Mouse (Mus musculus): ENCODE results near the gene Anp32a. TPM values are rescaled to one million over a fixed set of nuclear protein-coding genes. Genes with fewer than 3 reads are reported as not detected.

Anp32a gene
- total RNA-seq, 2 experiments from 2014 or later = 62.8 to 88.2 TPM

GRCm38 (mm10) chr9:62373222-62374123 is 32.4 kb downstream of the Anp32a start:
- Histone ChIP-seq H3K4me3 (no peak overlapping the region), H3K27ac (peak overlapping the region; percentile 70)
- peak; percentile 86 for DNase-seq
- TF ChIP-seq CTCF (IDR thresholded peaks at IDR 0.05) = no peak; the same call in 1 of the 2 replicates
- intact Hi-C loops (cut with DNase I) = loop anchor here (1.0 to 10.0 kb wide), 3 partner anchors 33 to 181 kb away; partner anchors contain the start of gene Anp32a

- intact Hi-C loops (cut with DNase I) = loop anchor here (10.0 kb wide), 1 partner anchor 181 kb away; no protein-coding TSS in a partner anchor
Measured at GRCm38 (mm10) chr9:62374276-62374675, 33.2 kb downstream of the Anp32a start.

GRCm38 (mm10) chr9:62377897-62378296 is 36.8 kb downstream of the Anp32a start:
- intact Hi-C loops (cut with DNase I) = loop anchor here (10.0 kb wide), 1 partner anchor 177 kb away; no protein-coding TSS in a partner anchor
- no peak overlapping the region for H3K27ac ChIP-seq
- no peak for TF ChIP-seq CTCF (IDR thresholded peaks at IDR 0.05)
- no peak for DNase-seq
- H3K4me3 ChIP-seq = no peak overlapping the region

More at GRCm38 (mm10) chr9:62374276-62374675, 33.2 kb downstream of the Anp32a start:
- H3K4me3 ChIP-seq = peak overlapping the region; percentile 38
- DNase-seq = no peak
- no peak for TF ChIP-seq CTCF (IDR thresholded peaks at IDR 0.05)
- peak overlapping the region; percentile 55 for H3K27ac ChIP-seq

GRCm38 (mm10) chr9:62380351-62380750 is 39.3 kb downstream of the Anp32a start:
- no peak overlapping the region; the same call in 1 of the 2 replicates for H3K27ac ChIP-seq
- no peak for DNase-seq
- no peak overlapping the region for H3K4me3 ChIP-seq
- intact Hi-C loops (cut with DNase I) = no loop called here
- TF ChIP-seq CTCF (IDR thresholded peaks at IDR 0.05) = no peak

- DNase-seq = no peak
- Histone ChIP-seq H3K27ac (peak overlapping the region; percentile 46), H3K4me3 (no peak overlapping the region)
- intact Hi-C loops (cut with DNase I) = no loop called here
- no peak for TF ChIP-seq CTCF (IDR thresholded peaks at IDR 0.05)
Measured at GRCm38 (mm10) chr9:62381402-62381913, 40.4 kb downstream of the Anp32a start.

GRCm38 (mm10) chr9:62382519-62383084 is 41.5 kb downstream of the Anp32a start:
- H3K4me3 ChIP-seq = no peak overlapping the region
- intact Hi-C loops (cut with DNase I) = no loop called here
- no peak for TF ChIP-seq CTCF (IDR thresholded peaks at IDR 0.05)
- peak overlapping the region; percentile 46; the same call in 1 of the 2 replicates for H3K27ac ChIP-seq
- no peak for DNase-seq

GRCm38 (mm10) chr9:62385062-62385461 is 44.0 kb downstream of the Anp32a start:
- DNase-seq = no peak
- no peak overlapping the region for H3K27ac ChIP-seq
- intact Hi-C loops (cut with DNase I) = no loop called here
- no peak for TF ChIP-seq CTCF (IDR thresholded peaks at IDR 0.05)
- H3K4me3 ChIP-seq = no peak overlapping the region

- no peak for TF ChIP-seq CTCF (IDR thresholded peaks at IDR 0.05)
- DNase-seq = no peak
- intact Hi-C loops (cut with DNase I) = no loop called here
- no peak overlapping the region for H3K4me3 ChIP-seq
- no peak overlapping the region for H3K27ac ChIP-seq
Measured at GRCm38 (mm10) chr9:62385727-62386518, 44.8 kb downstream of the Anp32a start.

GRCm38 (mm10) chr9:62389735-62390134 is 48.6 kb downstream of the Anp32a start:
- DNase-seq = no peak
- intact Hi-C loops (cut with DNase I) = no loop called here
- TF ChIP-seq CTCF (IDR thresholded peaks at IDR 0.05) = no peak
- H3K27ac ChIP-seq = no peak overlapping the region
- no peak overlapping the region for H3K4me3 ChIP-seq

GRCm38 (mm10) chr9:62393531-62393930 is 52.4 kb downstream of the Anp32a start:
- intact Hi-C loops (cut with DNase I) = no loop called here
- no peak for TF ChIP-seq CTCF (IDR thresholded peaks at IDR 0.05)
- H3K27ac ChIP-seq = no peak overlapping the region
- DNase-seq = no peak
- H3K4me3 ChIP-seq = no peak overlapping the region

- no peak for DNase-seq
Measured at GRCm38 (mm10) chr9:62394163-62394562, 53.1 kb downstream of the Anp32a start.

GRCm38 (mm10) chr9:62400531-62401170 is 59.6 kb downstream of the Anp32a start:
- no peak for TF ChIP-seq CTCF (IDR thresholded peaks at IDR 0.05)
- intact Hi-C loops (cut with DNase I) = no loop called here
- no peak overlapping the region for H3K4me3 ChIP-seq
- H3K27ac ChIP-seq = no peak overlapping the region
- DNase-seq = no peak

More at GRCm38 (mm10) chr9:62394163-62394562, 53.1 kb downstream of the Anp32a start:
- H3K4me3 ChIP-seq = no peak overlapping the region
- no peak for TF ChIP-seq CTCF (IDR thresholded peaks at IDR 0.05)
- intact Hi-C loops (cut with DNase I) = no loop called here
- H3K27ac ChIP-seq = no peak overlapping the region
